Mouse (Mus musculus): ENCODE data around the gene Hip1r.

GRCm38 (mm10) chr5:124049249-124050045 is 76.0 kb downstream of the Hip1r start:
- TF ChIP-seq ZNF384 (IDR thresholded peaks at IDR 0.05; ENCODE audit: low read depth, low read length) (no peak), EP300 (IDR thresholded peaks at IDR 0.05; ENCODE audit: low read depth in 1 of 2, low read length in 2 of 2) (peak; percentile 15 to 40; a peak in 1 of 4 replicates), SIN3A (IDR thresholded peaks at IDR 0.05; ENCODE audit: low read length) (peak; percentile 7), NRF1 (IDR thresholded peaks at IDR 0.05; ENCODE audit: insufficient read depth, low read depth, low read length, poor library complexity, severe bottlenecking) (peak; percentile 62), CTCF (IDR thresholded peaks at IDR 0.05 in 2 of 3, conservative IDR thresholded peaks at IDR 0.05 in 1 of 3; ENCODE audit: control insufficient read depth in 1 of 3, insufficient read depth in 1 of 3, low read depth in 2 of 3, low read length in 3 of 3, poor library complexity in 1 of 3, severe bottlenecking in 1 of 3) (no peak), MEF2A (IDR thresholded peaks at IDR 0.05; ENCODE audit: extremely low read depth, insufficient replicate concordance, low read depth, low read length, poor library complexity, severe bottlenecking) (no peak)

Measured in MEL (cell line).